Mouse (Mus musculus): ENCODE measurements at regions not wholly inside any gene's neighbourhood (a gene's known extent, or its start where the extent isn't known, plus 50 kb on each side); places are given as distances from the start of the nearest gene placed in this dataset.

GRCm38 (mm10) chr3:21356150-21356549 is 720.3 kb upstream of the Tbl1xr1 start:
- TF ChIP-seq CTCF (IDR thresholded peaks at IDR 0.05; ENCODE audit: extremely low read depth, insufficient read length, insufficient replicate concordance, low read depth, low read length) = no peak
- TF ChIP-seq POLR2A (IDR thresholded peaks at IDR 0.05; ENCODE audit: low read depth, low read length) = no peak

Measured in small intestine, adult 2 months (tissue).